Mouse (Mus musculus): ENCODE data around the gene Olfr354. TPM values are rescaled to one million over a fixed set of nuclear protein-coding genes. Genes with fewer than 3 reads are reported as not detected.

Gene Olfr354
- polyA plus RNA-seq (2012), result not detected in 2 replicates

DNA sequence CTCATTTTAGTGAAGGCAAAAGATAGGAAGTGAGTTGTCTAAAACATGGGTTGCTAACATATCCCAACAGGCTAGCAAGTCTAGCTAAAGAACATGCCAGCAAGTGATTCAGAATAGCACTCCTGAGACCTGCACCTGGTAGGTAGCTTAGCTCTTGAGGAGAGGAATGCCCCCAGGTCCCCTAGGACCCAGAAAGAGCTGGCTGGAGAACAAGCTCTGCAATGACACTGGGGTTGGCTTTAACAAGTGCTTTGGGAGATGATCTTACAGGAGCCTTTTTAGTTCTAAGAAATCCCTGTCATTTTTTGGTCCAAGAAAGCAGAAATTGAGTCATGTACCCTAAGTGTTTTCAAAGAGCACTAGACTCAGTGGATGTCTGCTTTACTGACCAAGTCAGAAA is at the start of gene Olfr354:
Gene Olfr354, plus strand, starts transcription at position 301 of the 400 bp plus-strand sequence.
- TF ChIP-seq TAL1 (IDR thresholded peaks at IDR 0.05; ENCODE audit: low read length) (no peak), GATA1 (IDR thresholded peaks at IDR 0.05; ENCODE audit: low read length) (no peak)

GRCm38 (mm10) chr2:36862560-36862959 is 42.9 kb upstream of the Olfr354 start, which contains the start of gene Olfr351:
Gene Olfr351 (minus strand): TSS chr2:36862660.
- H3K9me3 ChIP-seq (ENCODE audit: control insufficient read depth, low read length), result peaks cover 11% of the 10 kb centered on the region
- no peaks in the 10 kb centered on the region for H3K27me3 ChIP-seq (ENCODE audit: control insufficient read depth)
- no peaks in the 10 kb centered on the region for H3K4me1 ChIP-seq (ENCODE audit: control insufficient read depth)
- no peaks in the 10 kb centered on the region for H3K36me3 ChIP-seq (ENCODE audit: control insufficient read depth)
- no peak within 1 kb of the TSS for H3K4me3 ChIP-seq (replicated peaks)
- TF ChIP-seq TAL1 (IDR thresholded peaks at IDR 0.05; ENCODE audit: low read length) (no peak), GATA1 (IDR thresholded peaks at IDR 0.05; ENCODE audit: low read length) (no peak)

More for the DNA sequence above, at the start of gene Olfr354:
- Histone ChIP-seq H3K36me3 (ENCODE audit: control insufficient read depth) (no peaks in the 10 kb centered on the region), H3K4me1 (ENCODE audit: control insufficient read depth) (no peaks in the 10 kb centered on the region), H3K9me3 (ENCODE audit: control insufficient read depth, low read length) (peaks cover 14% of the 10 kb centered on the region), H3K4me3 (replicated peaks) (no peak within 1 kb of the TSS), H3K27me3 (ENCODE audit: control insufficient read depth) (no peaks in the 10 kb centered on the region)

GRCm38 (mm10) chr2:36868160-36868559 is 37.3 kb upstream of the Olfr354 start, which contains the start of gene Olfr352:
Gene Olfr352 (plus strand): TSS chr2:36868460.
- Histone ChIP-seq H3K36me3 (ENCODE audit: control insufficient read depth) (no peaks in the 10 kb centered on the region), H3K27me3 (ENCODE audit: control insufficient read depth) (no peaks in the 10 kb centered on the region), H3K4me3 (replicated peaks) (no peak within 1 kb of the TSS), H3K9me3 (ENCODE audit: control insufficient read depth, low read length) (peaks cover 10% of the 10 kb centered on the region), H3K4me1 (ENCODE audit: control insufficient read depth) (no peaks in the 10 kb centered on the region)
- no peak for TF ChIP-seq GATA1 (IDR thresholded peaks at IDR 0.05; ENCODE audit: low read length)
- TF ChIP-seq TAL1 (IDR thresholded peaks at IDR 0.05; ENCODE audit: low read length), result no peak

DNA sequence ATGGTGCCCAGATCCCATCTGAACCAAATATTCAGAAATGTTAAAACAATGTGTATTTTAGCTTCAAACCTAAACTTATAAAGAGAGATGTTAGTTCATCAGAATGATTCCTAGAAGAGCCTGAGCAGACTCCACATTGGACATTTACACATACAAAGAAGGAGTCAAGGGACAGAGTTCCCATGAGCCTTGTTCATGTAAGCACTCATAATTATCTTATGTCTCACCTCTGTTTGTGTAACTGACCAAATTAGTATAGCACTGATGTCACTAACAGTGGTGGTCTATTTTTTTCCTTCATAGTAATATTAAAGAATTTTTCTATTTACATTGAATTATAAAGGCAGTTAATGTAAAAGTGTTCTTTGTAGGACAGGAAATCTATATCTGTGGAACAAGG is 12.6 kb upstream of the Olfr354 start, which contains the start of gene Olfr353:
Gene Olfr353, minus strand, starts transcription at position 101 of the 400 bp plus-strand sequence.
- no peaks in the 10 kb centered on the region for H3K27me3 ChIP-seq (ENCODE audit: control insufficient read depth)

GRCm38 (mm10) chr2:36897114-36897513 is 8.4 kb upstream of the Olfr354 start:
- Histone ChIP-seq H3K4me3 (replicated peaks) (no peak overlapping the region), H3K9me3 (ENCODE audit: control insufficient read depth, low read length) (peaks cover 6% of the 10 kb centered on the region), H3K27me3 (ENCODE audit: control insufficient read depth) (no peaks in the 10 kb centered on the region), H3K4me1 (ENCODE audit: control insufficient read depth) (no peaks in the 10 kb centered on the region), H3K36me3 (ENCODE audit: control insufficient read depth) (no peaks in the 10 kb centered on the region)
- TF ChIP-seq TAL1 (IDR thresholded peaks at IDR 0.05; ENCODE audit: low read length), result no peak
- no peak for TF ChIP-seq GATA1 (IDR thresholded peaks at IDR 0.05; ENCODE audit: low read length)

More for the DNA sequence above, 12.6 kb upstream of the Olfr354 start, which contains the start of gene Olfr353:
- TF ChIP-seq GATA1 (IDR thresholded peaks at IDR 0.05; ENCODE audit: low read length) (no peak), TAL1 (IDR thresholded peaks at IDR 0.05; ENCODE audit: low read length) (no peak)
- no peaks in the 10 kb centered on the region for H3K36me3 ChIP-seq (ENCODE audit: control insufficient read depth)
- H3K9me3 ChIP-seq (ENCODE audit: control insufficient read depth, low read length), result no peaks in the 10 kb centered on the region; the same call in 1 of the 2 replicates
- H3K4me1 ChIP-seq (ENCODE audit: control insufficient read depth), result no peaks in the 10 kb centered on the region
- H3K4me3 ChIP-seq (replicated peaks), result no peak within 1 kb of the TSS

- peaks cover 2% of the 10 kb centered on the region; the same call in 1 of the 2 replicates for H3K9me3 ChIP-seq (ENCODE audit: control insufficient read depth, low read length)
- TF ChIP-seq TAL1 (IDR thresholded peaks at IDR 0.05; ENCODE audit: low read length), result no peak
- no peak for TF ChIP-seq GATA1 (IDR thresholded peaks at IDR 0.05; ENCODE audit: low read length)
- no peaks in the 10 kb centered on the region for H3K4me1 ChIP-seq (ENCODE audit: control insufficient read depth)
- H3K27me3 ChIP-seq (ENCODE audit: control insufficient read depth), result no peaks in the 10 kb centered on the region
- H3K4me3 ChIP-seq (replicated peaks), result no peak within 1 kb of the TSS
- no peaks in the 10 kb centered on the region for H3K36me3 ChIP-seq (ENCODE audit: control insufficient read depth)
Measured at GRCm38 (mm10) chr2:36928797-36929196, 23.3 kb downstream of the Olfr354 start, which contains the start of gene Olfr355. Gene Olfr355 (minus strand): TSS chr2:36928897.

DNA sequence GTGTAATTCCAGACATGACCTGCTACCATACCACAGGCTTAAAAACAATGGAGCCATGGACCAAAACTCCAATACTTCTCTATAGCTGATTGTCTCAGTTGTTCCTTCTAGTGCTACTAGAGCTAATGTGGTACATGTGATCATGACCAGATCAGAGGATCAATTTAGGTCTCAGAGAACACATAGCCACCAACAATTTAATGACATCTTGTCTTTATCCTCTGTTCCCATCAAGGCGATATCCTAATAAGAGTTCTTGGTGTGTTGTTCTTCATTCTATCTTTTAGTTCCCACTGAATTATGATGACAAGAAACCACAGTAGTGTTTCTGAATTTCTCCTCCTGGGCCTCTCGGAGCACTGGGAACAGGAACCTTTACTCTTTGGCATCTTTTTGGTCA is 31.3 kb downstream of the Olfr354 start, which contains the start of gene Olfr356:
Gene Olfr356, plus strand, starts transcription at position 301 of the 400 bp plus-strand sequence.
- Histone ChIP-seq H3K27me3 (ENCODE audit: control insufficient read depth) (no peaks in the 10 kb centered on the region), H3K4me1 (ENCODE audit: control insufficient read depth) (no peaks in the 10 kb centered on the region), H3K36me3 (ENCODE audit: control insufficient read depth) (no peaks in the 10 kb centered on the region), H3K9me3 (ENCODE audit: control insufficient read depth, low read length) (peaks cover 8% of the 10 kb centered on the region; the same call in 1 of the 2 replicates), H3K4me3 (replicated peaks) (no peak within 1 kb of the TSS)
- no peak for TF ChIP-seq GATA1 (IDR thresholded peaks at IDR 0.05; ENCODE audit: low read length)
- no peak for TF ChIP-seq TAL1 (IDR thresholded peaks at IDR 0.05; ENCODE audit: low read length)

Other genes starting within 250 kb of the Olfr354 start
- 0.02 TPM in 1 of 2 replicates, not detected in the other for gene Olfr346, start 219.9 kb upstream of the Olfr354 start, polyA plus RNA-seq (2012)
- not detected in 2 replicates for gene Olfr347, start 173.8 kb upstream of the Olfr354 start, polyA plus RNA-seq (2012)
- gene Olfr348, start 121.4 kb upstream of the Olfr354 start, polyA plus RNA-seq (2012), result not detected in 2 replicates
- gene Olfr50, start 115.1 kb upstream of the Olfr354 start, polyA plus RNA-seq (2012), result not detected in 2 replicates
- not detected in 2 replicates for gene Olfr3, start 88.6 kb upstream of the Olfr354 start, polyA plus RNA-seq (2012)
- 0.04 TPM in 1 of 2 replicates, not detected in the other for gene Olfr350, start 59.4 kb upstream of the Olfr354 start, polyA plus RNA-seq (2012)
- not detected in 2 replicates for gene Olfr351, start 43.0 kb upstream of the Olfr354 start, polyA plus RNA-seq (2012)
- not detected in 2 replicates for gene Olfr352, start 37.2 kb upstream of the Olfr354 start, polyA plus RNA-seq (2012)
- gene Olfr353, start 12.7 kb upstream of the Olfr354 start, polyA plus RNA-seq (2012), result not detected in 2 replicates
- gene Olfr355, start 23.2 kb downstream of the Olfr354 start, polyA plus RNA-seq (2012), result not detected in 2 replicates
- not detected in 2 replicates for gene Olfr356, start 31.4 kb downstream of the Olfr354 start, polyA plus RNA-seq (2012)
- gene Olfr357, start 88.1 kb downstream of the Olfr354 start, polyA plus RNA-seq (2012), result not detected in 2 replicates
- 0.01 TPM in 1 of 2 replicates, not detected in the other for gene Olfr358, start 103.7 kb downstream of the Olfr354 start, polyA plus RNA-seq (2012)
- gene Olfr360, start 160.1 kb downstream of the Olfr354 start, polyA plus RNA-seq (2012), result not detected in 2 replicates
- gene Olfr361, start 183.6 kb downstream of the Olfr354 start, polyA plus RNA-seq (2012), result not detected in 2 replicates
- not detected in 2 replicates for gene Olfr362, start 212.2 kb downstream of the Olfr354 start, polyA plus RNA-seq (2012)
- not detected in 2 replicates for gene Olfr364-ps1, start 233.6 kb downstream of the Olfr354 start, polyA plus RNA-seq (2012)